ENCODE assay signal across 8 mouse cellular contexts in genomic region chr19:41981931-41982790, GRCm38 (mm10). TPM values are rescaled to one million over a fixed set of nuclear protein-coding genes. Genes with fewer than 3 reads are reported as not detected.
A peak's percentile ranks its signal among the peaks of the same experiment; 100 is the strongest.
DNase-seq lines count a peak whose midpoint lies in the region; ATAC-seq and TF ChIP-seq lines count a peak whose summit lies in the region.

No protein-coding gene starts in this region.

- peak overlapping the region; percentile 81 for H3K27ac ChIP-seq in left cerebral cortex, adult 2 months
- H3K27ac ChIP-seq in heart, embryonic 11.5 days (ENCODE audit: low read depth, low read length) = peak overlapping the region; percentile 77
- peak overlapping the region; percentile 12; the same call in 1 of the 2 replicates for H3K27ac ChIP-seq in midbrain, embryonic 11.5 days (ENCODE audit: low read depth, low read length)
- H3K27ac ChIP-seq in stomach, embryonic 14.5 days (ENCODE audit: low read length) = peak overlapping the region; percentile 78; the same call in 1 of the 2 replicates

- H3K36me3 ChIP-seq in heart, embryonic 11.5 days (ENCODE audit: control insufficient read depth, insufficient read depth, low read length) = no peaks in the 10 kb centered on the region
- H3K36me3 ChIP-seq in midbrain, embryonic 11.5 days (ENCODE audit: control insufficient read depth, insufficient read depth, low read length) = no peaks in the 10 kb centered on the region
- H3K36me3 ChIP-seq in stomach, embryonic 14.5 days (ENCODE audit: control insufficient read depth, insufficient read depth, low read length) = no peaks in the 10 kb centered on the region

- no peak for DNase-seq in left cerebral cortex, adult 2 months (ENCODE audit: extremely low spot score in 1 of 2, low spot score in 2 of 2)
- no peak for DNase-seq in left cerebral cortex, adult 9 months (ENCODE audit: low spot score in 2 of 2)
- DNase-seq in ZHBTc4 (ENCODE audit: low read depth, low spot score) = peak; percentile 38
- DNase-seq in embryo, embryonic 9.5 days (ENCODE audit: extremely low spot score) = peak; percentile 52
- peak; percentile 82 for DNase-seq in kidney, postnatal 10 days
- DNase-seq in midbrain, embryonic 11.5 days (ENCODE audit: low spot score, missing footprints) = peak; percentile 96

- no peak for TF ChIP-seq CTCF in left cerebral cortex, adult 2 months (IDR thresholded peaks at IDR 0.05)

- ATAC-seq in heart, embryonic 11.5 days (replicated peaks; ENCODE audit: insufficient number of reproducible peaks, low FRiP score, low TSS enrichment) = no peak
- ATAC-seq in midbrain, embryonic 11.5 days (ENCODE audit: low FRiP score) = no peak
- no peak for ATAC-seq in stomach, embryonic 14.5 days (ENCODE audit: insufficient number of reproducible peaks, insufficient read depth, low FRiP score, low read depth)

- no peaks in the 10 kb centered on the region for H3K9me3 ChIP-seq in heart, embryonic 11.5 days (replicated peaks; ENCODE audit: control insufficient read depth, low read length)
- no peaks in the 10 kb centered on the region for H3K9me3 ChIP-seq in midbrain, embryonic 11.5 days (ENCODE audit: control insufficient read depth, low read length)
- no peaks in the 10 kb centered on the region for H3K9me3 ChIP-seq in stomach, embryonic 14.5 days (ENCODE audit: control insufficient read depth, low read depth, low read length)

- under 1% methylated on average over 74 of the region's 74 CpGs for WGBS in heart, embryonic 11.5 days (ENCODE audit: insufficient replicate concordance)
- under 1% methylated on average over 74 of the region's 74 CpGs for WGBS in midbrain, embryonic 11.5 days
- under 1% methylated on average over 74 of the region's 74 CpGs for WGBS in stomach, embryonic 14.5 days

- peak overlapping the region; percentile 95 for H3K4me2 ChIP-seq in heart, embryonic 11.5 days
- peak overlapping the region; percentile 100 for H3K4me2 ChIP-seq in midbrain, embryonic 11.5 days
- H3K4me2 ChIP-seq in stomach, embryonic 14.5 days (replicated peaks; ENCODE audit: low read depth, low read length) = peak overlapping the region; percentile 67

- peak overlapping the region; percentile 74 for H3K4me3 ChIP-seq in left cerebral cortex, adult 2 months
- peak overlapping the region; percentile 82 for H3K4me3 ChIP-seq in heart, embryonic 11.5 days (ENCODE audit: low read depth, low read length)
- H3K4me3 ChIP-seq in midbrain, embryonic 11.5 days (ENCODE audit: low read depth, low read length) = peak overlapping the region; percentile 72
- peak overlapping the region; percentile 83 for H3K4me3 ChIP-seq in stomach, embryonic 14.5 days (ENCODE audit: low read depth, low read length)

- peaks cover 9% of the 10 kb centered on the region; the same call in 1 of the 2 replicates for H3K4me1 ChIP-seq in heart, embryonic 11.5 days (ENCODE audit: control insufficient read depth, insufficient read depth, low read length)
- H3K4me1 ChIP-seq in midbrain, embryonic 11.5 days (ENCODE audit: control insufficient read depth, insufficient read depth, low read length) = peaks cover 5% of the 10 kb centered on the region
- peaks cover 5% of the 10 kb centered on the region; the same call in 1 of the 2 replicates for H3K4me1 ChIP-seq in stomach, embryonic 14.5 days (ENCODE audit: control insufficient read depth, insufficient read depth, low read length)

- intact Hi-C loops in left cerebral cortex, adult 2 months (cut with DNase I) = loop anchor here (2.0 kb wide), 1 partner anchor 45 kb away; no protein-coding TSS in a partner anchor

- no peaks in the 10 kb centered on the region; the same call in 1 of the 2 replicates for H3K27me3 ChIP-seq in heart, embryonic 11.5 days (ENCODE audit: control insufficient read depth, insufficient read depth, low read length)
- peaks cover 7% of the 10 kb centered on the region for H3K27me3 ChIP-seq in midbrain, embryonic 11.5 days (ENCODE audit: control insufficient read depth, insufficient read depth, low read length)
- no peaks in the 10 kb centered on the region for H3K27me3 ChIP-seq in stomach, embryonic 14.5 days (ENCODE audit: control insufficient read depth, insufficient read depth, low read length)

- H3K9ac ChIP-seq in heart, embryonic 11.5 days (ENCODE audit: low read depth, low read length) = peak overlapping the region; percentile 87
- H3K9ac ChIP-seq in midbrain, embryonic 11.5 days (ENCODE audit: low read length) = peak overlapping the region; percentile 70
- peak overlapping the region; percentile 83 for H3K9ac ChIP-seq in stomach, embryonic 14.5 days (replicated peaks; ENCODE audit: low read depth, low read length)

RNA-seq across cellular contexts. Expression of gene Ubtd1, which starts 0.6 kb away (rescaled TPM):
- 10 to 100 TPM; 10.9 to 12.1 TPM for total RNA-seq in left cerebral cortex, adult 2 months (2021)
- polyA plus RNA-seq in heart, embryonic 11.5 days (2014; fragmentation: Nextera tagmentation; extraction: Ambion mirVana) = 9.7 and 10.2 TPM in 2 replicates
- 6.9 and 7.0 TPM in 2 replicates for polyA plus RNA-seq in midbrain, embryonic 11.5 days (2014; fragmentation: Nextera tagmentation; extraction: Ambion mirVana)
- 10.4 and 10.8 TPM in 2 replicates for polyA plus RNA-seq in stomach, embryonic 14.5 days (2014; fragmentation: Nextera tagmentation; extraction: Ambion mirVana)

RNA-seq across cellular contexts. Expression of gene Mms19, which starts 1.2 kb away (rescaled TPM):
- total RNA-seq in left cerebral cortex, adult 2 months (2021) = 10 to 100 TPM; 34.7 to 38.2 TPM
- 24.8 and 26.9 TPM in 2 replicates for polyA plus RNA-seq in heart, embryonic 11.5 days (2014; fragmentation: Nextera tagmentation; extraction: Ambion mirVana)
- 27.0 and 33.4 TPM in 2 replicates for polyA plus RNA-seq in midbrain, embryonic 11.5 days (2014; fragmentation: Nextera tagmentation; extraction: Ambion mirVana)
- 37.6 and 44.1 TPM in 2 replicates for polyA plus RNA-seq in stomach, embryonic 14.5 days (2014; fragmentation: Nextera tagmentation; extraction: Ambion mirVana)

RNA-seq across cellular contexts. Expression of gene Zdhhc16, which starts 48.9 kb away (rescaled TPM):
- 10 to 100 TPM; 39.3 to 48.9 TPM for total RNA-seq in left cerebral cortex, adult 2 months (2021)
- 49.5 and 49.6 TPM in 2 replicates for polyA plus RNA-seq in heart, embryonic 11.5 days (2014; fragmentation: Nextera tagmentation; extraction: Ambion mirVana)
- 64.0 and 64.7 TPM in 2 replicates for polyA plus RNA-seq in midbrain, embryonic 11.5 days (2014; fragmentation: Nextera tagmentation; extraction: Ambion mirVana)
- 65.8 and 70.1 TPM in 2 replicates for polyA plus RNA-seq in stomach, embryonic 14.5 days (2014; fragmentation: Nextera tagmentation; extraction: Ambion mirVana)

RNA-seq across cellular contexts. Expression of gene Exosc1, which starts 48.9 kb away (rescaled TPM):
- 10 to 100 TPM; 22.7 to 27.9 TPM for total RNA-seq in left cerebral cortex, adult 2 months (2021)
- 50.6 and 54.8 TPM in 2 replicates for polyA plus RNA-seq in heart, embryonic 11.5 days (2014; fragmentation: Nextera tagmentation; extraction: Ambion mirVana)
- 75.0 and 82.1 TPM in 2 replicates for polyA plus RNA-seq in midbrain, embryonic 11.5 days (2014; fragmentation: Nextera tagmentation; extraction: Ambion mirVana)
- polyA plus RNA-seq in stomach, embryonic 14.5 days (2014; fragmentation: Nextera tagmentation; extraction: Ambion mirVana) = 73.2 and 79.9 TPM in 2 replicates

RNA-seq across cellular contexts. Expression of gene Ankrd2, which starts 53.6 kb away (rescaled TPM):
- total RNA-seq in left cerebral cortex, adult 2 months (2021) = under 1 TPM in 1 of 2 experiments, not detected in 1; 0.42 TPM
- polyA plus RNA-seq in heart, embryonic 11.5 days (2014; fragmentation: Nextera tagmentation; extraction: Ambion mirVana) = not detected in 2 replicates
- polyA plus RNA-seq in midbrain, embryonic 11.5 days (2014; fragmentation: Nextera tagmentation; extraction: Ambion mirVana) = not detected in 2 replicates
- polyA plus RNA-seq in stomach, embryonic 14.5 days (2014; fragmentation: Nextera tagmentation; extraction: Ambion mirVana) = 0.30 TPM in 1 of 2 replicates, not detected in the other

Comparison
In these comparisons a context has a peak if more than half of its experiments do, and no peak if none do; other contexts are left out.
1. DNase-seq: peak in ZHBTc4 (single experiment), embryo, embryonic 9.5 days (single experiment), kidney, postnatal 10 days (single experiment) and midbrain, embryonic 11.5 days (single experiment); none in left cerebral cortex, adult 2 months (0 of 2) and left cerebral cortex, adult 9 months (0 of 2).
2. H3K27ac ChIP-seq: peak in every context shown above with its lines; median percentile 81 in left cerebral cortex, adult 2 months; 78 in stomach, embryonic 14.5 days; 77 in heart, embryonic 11.5 days; 12 in midbrain, embryonic 11.5 days.
3. Peak in every context shown above with its lines, with median percentiles within 50 percentile points of each other: H3K4me3 ChIP-seq, H3K4me2 ChIP-seq and H3K9ac ChIP-seq.